Mouse (Mus musculus) embryo, embryonic 11.5 days (tissue): ENCODE measurements at regions not wholly inside any gene's neighbourhood (a gene's known extent, or its start where the extent isn't known, plus 50 kb on each side); places are given as distances from the start of the nearest gene placed in this dataset.

ENCODE experiments used
- DNase-seq: peaks from one replicate; pipeline ENCODE4 v3.0.0-alpha.2; 2012; ENCODE audit warnings: low read depth, low spot score

DNA sequence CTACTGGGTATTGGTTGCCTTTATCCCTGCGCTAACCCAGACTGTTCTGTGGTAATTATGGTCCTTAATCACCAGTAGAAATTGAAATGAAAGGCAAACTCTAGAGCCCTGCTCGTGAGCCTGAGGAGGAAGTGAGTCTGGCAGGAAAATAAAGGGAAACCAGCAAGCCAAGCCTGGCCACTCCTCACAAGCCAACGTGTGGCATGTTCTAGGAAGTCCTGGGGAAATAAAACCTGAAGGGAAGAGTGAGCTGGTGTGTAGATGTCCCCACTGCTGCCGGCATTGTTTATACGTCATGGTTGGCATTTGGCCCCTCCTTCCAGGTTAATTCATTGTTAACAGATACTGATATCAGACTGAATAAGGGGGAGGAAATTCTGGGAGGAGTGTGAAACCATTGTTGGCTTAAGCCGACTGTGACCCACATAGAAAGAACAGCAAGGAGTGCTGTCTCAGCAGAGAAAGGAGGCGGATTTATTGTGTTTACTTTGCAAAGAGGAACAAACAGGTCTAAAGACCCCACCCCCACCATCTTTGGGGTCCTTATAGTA lies 206.6 kb upstream of the Id2 start:
- DNase-seq, result no peak

DNA sequence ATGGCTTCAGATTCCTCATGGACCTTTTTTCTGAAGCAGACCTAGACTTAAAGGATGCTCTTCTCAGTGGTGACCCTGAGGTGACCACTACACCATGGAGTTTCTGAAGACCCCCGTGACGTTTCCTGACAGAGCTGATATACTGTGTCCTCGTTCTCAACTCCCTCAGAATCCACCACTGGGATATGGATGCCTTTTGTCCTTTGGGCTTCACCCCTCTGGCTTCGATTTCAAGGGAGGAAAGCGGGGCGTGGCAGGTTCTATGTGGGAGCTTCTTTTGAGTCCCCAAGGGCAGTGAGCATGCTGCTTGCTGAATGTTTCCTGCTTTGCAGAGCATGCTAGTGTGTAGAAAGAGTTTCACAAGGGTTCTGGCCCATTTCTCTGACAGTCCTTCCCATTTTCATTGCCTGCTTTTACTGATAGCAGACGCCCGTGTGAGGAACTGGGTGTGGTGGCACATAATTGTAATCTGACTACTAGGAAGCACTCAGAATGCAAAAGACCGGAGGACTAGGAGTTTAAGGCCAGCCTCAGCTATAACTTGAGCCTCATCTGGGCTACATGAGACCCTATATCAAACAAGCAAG lies 204.0 kb upstream of the Id2 start:
- no peak for DNase-seq

DNA sequence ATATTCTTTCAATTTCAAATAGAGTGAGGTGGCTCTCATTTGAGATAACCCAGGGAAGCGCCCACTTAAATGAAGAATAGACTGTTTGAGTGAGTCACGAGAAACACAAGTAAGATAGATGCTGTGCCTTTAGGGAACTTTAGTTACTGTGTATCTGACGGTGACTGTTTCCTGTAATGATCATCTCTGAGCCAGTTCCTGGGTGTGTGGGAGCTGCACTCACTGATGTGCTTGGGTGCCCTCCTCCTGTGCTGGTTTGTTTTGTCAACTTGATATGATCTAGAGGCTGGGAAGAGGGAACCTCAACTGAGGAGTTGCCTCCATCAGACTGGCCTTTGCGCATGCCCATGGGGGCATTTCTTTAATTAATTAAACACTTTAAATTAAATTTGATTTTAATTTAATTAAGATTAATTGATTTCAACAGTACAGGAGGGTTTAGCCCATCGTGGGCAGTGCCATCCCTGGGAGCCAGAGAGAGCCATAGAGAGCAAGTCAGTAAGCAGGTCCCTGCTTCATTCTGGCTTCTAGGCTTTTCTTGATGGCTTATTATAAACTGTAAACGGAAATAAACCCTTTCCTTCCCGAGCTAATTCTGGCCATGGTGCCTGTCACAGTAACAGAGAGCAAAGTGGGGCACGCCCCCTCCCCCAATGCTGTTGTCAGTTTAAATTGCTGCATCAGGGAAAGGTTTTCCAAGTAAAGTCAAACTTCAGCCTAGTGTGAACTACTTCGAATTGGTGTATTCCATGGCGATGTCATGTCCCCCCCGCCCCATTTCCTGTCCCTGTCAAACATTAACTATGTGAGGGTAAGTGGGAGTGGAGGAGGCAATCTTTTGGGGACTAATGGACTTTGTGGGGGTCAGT lies 202.9 kb upstream of the Id2 start:
- no peak for DNase-seq

DNA sequence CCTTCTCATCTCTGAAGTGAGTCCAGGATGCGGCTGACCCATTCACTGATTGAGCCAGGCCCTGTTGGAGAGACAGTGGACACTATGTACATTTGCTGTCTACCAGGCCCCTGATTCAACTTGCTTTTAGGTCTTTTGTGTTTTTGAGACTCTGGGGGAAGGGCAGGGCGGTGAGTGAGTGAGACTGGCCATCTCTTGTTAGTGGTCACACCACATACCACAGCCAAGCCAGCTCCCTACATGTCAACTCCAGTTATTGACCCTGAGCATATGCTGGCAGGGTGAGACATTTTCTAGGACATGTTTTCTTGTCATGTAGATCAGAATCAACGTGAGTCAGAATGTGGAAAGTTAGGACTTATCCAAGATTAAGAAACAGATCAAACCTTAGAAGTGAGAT lies 201.8 kb upstream of the Id2 start:
- DNase-seq, result no peak

DNA sequence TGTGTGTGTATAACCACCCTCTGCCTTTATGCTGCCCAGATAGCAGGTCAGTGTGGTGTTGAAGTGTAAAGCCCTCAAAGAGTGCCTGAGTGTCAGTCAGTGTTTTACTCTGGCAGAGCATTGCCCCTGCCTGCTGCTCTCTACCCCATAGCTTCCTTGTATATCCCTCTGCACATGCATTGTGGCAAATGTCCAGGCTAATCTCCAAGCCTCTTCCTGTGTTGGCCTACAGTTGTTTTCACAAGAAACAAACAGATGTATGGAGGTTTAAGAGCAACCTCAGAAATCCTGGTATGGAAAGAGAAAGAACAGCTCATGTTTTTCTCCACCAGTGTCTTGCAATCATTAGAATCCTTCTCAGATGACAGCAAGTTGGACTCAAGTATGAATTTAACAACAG lies 201.0 kb upstream of the Id2 start:
- DNase-seq, result no peak

DNA sequence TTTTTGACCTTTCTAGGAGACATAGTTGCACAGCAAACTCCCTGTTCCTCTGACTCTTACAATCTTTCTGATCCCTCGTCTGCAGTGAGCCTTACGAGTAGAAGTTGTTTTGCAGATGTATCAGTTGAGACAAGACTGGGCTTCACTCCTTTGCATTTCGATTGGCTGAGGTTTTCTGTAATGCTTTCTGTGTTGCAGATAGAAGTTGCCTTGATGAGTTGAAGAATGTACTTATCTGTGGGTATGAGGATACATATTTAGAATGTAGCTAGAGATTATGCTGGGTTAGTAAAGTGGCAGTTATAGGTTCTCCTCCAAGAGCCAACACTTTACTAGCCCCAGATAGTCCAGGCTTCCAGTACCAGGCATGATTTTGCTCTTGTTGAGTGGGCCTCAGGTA lies 199.7 kb upstream of the Id2 start:
- no peak for DNase-seq

DNA sequence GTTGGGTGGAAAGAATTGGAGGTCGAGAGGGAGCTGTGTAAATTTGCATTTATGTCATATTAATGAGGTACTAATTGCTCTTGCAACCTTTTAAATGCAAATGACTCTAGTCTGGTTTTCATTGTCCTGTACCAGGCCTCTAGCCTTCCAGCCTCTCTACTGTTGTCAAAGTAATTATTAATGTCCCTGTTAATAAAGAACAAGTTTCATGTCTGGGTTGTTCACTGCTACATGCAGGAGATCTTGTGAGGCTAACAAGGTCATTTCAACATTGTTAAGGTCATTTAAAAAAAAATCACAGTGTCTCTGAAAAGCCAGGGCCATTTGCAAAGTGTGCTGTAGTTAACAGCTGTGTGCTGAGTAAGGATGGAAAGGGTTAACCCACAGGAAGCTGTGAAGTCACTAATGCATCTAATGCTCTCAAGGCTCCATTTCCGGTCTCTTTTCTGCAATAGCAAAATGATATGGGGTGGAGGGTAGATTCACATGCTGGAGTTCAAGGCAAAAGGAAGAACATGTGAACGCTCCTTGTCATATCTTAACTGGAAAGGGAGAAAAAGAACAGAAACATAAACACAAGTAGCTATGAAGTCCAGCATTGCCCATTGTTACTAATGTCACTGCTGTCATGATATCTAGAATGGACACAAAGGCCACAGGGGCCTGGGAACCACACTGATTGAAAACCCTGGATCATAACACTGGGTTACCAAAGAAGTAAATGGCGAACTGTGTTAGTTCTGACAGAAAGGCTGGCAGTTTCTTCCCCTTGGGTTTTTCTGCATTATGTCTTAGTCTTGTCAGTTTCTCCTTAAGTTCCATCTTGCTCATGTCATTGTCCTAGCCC lies 197.5 kb upstream of the Id2 start:
- DNase-seq, result no peak

DNA sequence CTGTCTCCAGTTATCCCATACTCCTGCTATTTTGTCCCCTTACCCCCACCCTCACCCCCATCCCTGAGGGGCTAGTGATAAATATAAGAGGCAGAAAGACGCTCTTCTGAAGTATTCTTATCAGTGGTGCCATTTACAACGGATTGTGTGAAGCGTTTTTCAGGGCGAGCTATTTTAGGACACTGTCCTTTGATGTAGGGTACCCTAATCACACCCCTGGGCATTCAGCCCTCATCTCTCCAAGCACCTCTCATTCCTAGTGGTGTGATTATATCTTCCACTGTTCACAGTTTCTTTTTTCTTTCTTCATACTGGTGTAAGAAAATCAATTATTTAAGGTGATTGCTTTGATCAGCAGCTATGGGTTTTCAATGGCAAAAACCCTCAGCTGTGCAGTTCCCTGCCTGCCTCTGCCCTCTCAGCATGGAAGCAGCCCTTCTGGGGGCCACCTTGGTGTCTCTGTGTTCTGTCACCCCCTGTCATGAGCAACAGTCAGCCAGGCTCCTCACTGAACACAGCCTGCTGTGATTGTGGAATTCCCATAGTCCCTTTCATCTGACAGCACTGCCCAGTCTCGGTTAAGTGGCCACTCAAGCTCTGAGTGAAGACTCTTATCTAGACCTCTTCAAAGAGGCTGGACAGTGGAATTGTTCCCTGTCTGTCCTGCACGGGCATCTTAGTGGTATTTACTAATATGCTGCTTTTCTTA lies 196.7 kb upstream of the Id2 start:
- DNase-seq, result no peak

DNA sequence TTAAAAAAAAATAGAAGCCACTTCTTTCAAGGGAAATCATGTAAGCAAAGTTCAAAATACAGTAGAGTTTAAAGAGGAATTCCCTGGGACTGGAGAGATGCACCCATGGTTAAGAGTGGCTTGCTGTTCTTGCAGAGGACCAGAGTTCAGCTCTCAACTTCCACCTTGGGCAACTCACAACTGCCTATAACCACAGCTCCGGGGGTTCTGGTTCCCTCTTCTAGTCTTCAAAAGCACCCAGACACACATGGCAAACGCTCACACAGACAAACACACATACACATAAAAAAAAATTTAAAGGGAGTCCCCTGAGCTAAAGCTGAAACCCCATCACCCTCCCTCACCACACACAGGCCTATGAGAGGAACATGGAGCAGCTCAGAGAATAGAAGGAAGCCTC lies 192.4 kb upstream of the Id2 start:
- no peak for DNase-seq

DNA sequence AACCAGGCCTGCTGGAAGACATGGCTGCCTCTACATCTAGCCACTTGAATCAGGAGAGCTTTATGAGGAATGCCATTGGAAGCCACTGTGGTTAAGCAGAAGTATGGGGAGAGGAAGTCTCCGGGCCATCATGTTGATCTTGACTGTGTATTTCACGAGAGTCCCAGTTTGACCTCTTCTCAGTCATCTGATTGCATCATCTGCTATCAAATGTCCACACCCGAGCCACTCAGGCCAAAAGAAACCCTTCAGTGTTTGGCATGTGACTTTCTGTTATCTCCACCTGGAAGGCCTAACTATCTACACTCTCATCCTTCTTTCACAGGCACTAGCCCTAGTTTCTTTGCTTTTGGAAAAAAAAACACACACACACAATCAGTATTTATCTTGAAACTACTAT lies 186.9 kb upstream of the Id2 start:
- no peak for DNase-seq

DNA sequence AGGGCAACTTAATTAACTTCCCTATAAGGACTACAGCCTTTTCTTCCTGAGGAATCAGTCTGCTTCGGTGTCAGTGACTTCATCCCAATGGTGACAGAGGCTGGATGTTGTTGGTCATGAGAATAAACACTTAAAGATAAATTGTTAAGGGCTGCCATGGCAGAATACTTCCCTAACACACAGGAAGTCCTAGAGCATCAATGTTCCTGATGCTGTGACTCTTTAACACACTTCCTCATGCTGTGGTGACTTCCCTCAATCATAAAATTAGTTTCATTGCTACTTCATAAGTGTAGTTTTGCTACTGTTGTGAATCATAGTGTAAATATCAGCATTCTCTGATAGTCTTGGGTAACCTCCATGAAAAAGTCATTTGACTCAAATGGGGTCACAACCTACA lies 184.5 kb upstream of the Id2 start:
- DNase-seq, result no peak

DNA sequence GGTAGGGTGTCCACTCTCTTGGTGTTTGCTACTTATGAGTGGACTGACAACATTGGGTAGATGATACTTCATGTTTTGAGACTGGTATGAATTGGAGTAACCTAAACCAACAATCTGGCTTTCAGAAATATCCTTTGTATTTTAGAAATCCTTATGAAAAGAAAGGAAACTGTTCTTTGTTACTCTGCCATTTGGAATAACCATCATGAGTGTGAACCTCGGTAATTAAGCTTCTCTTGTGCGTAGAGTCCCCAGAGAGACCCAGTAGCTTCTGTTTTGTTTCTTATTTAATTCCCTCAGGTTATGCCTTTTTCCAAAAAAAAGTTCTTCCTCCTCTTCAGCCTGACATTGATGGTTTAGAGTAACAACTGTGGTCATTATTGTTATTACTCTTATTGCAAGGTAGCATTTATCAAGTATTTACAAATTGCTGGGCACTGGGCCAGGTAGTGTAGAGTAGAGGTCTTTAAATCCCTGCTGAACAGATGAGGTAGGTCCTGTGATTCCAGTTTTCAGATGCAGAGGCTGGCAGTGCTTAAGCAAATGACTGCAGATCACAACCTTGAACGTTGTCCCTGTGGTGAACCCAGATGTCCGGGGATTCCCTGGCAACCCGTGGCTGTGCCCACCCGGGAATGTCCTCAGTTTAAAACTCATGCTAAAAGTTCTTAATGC lies 176.8 kb upstream of the Id2 start:
- no peak for DNase-seq

DNA sequence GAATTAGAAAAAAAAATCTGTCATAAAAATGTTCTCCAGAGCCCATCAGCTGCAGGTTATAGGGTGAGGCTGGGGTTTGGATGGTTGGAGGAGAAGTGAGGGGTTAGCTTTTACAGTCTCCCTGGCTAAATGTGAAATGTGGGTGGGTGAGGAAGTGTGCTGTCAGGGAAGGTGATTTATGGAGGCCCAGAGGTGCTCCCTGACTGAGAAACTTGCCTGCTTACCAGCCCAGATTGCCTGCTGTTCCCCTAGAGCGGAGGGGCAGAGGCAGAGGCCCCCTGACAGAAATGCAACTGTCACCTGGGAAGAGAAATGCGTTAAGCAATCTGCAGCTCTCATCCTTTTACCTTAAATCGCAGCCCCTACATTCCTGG lies 175.8 kb upstream of the Id2 start:
- no peak for DNase-seq

DNA sequence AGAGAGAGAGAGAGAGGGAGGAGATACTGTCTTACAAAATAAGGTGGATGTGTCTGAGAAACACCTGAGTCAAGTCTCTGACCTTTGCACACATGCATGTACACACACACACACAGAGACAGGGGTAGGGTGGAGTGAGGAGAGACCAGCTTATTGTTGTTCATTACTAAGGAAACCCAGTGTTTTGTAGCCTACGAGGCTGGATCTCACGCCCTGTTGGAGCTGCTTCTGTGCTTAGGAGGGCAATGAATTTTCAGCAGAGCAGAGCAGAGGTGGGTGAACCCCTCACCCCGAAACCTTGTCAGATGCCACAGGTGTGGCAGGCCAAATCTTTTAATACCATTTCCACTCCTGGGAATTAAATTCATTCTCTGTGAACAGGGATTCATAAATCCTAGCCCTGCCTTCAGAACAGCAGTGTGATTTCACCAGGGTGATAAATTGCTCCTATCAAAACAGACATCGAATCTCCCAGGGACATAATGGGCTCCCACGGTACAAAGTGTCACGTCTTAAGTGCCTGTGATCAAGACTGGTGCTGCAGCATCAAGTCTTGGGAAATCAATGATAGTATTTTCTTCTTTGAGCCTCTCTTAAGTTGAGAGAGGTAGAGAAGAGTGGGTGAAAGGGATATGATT lies 175.3 kb upstream of the Id2 start:
- no peak for DNase-seq

DNA sequence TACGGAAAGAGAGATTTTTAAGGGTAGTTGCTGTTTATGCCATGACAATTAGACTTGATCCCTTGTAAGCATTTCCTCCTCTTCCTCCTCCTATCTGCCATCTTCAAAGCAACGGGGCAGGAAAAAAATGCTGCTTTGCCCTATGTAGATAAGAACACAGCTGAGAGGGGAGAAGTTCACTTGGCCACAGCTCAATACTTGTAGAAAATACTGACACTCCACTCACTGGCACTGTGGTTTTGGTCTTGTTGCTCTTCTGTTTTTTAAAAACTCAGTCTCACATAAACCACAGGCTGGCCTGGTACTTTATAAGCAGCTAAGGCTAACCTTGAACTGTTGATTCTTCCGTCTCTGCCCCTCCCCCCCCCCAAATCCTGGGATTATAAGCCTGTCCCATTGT lies 172.9 kb upstream of the Id2 start:
- DNase-seq, result no peak

DNA sequence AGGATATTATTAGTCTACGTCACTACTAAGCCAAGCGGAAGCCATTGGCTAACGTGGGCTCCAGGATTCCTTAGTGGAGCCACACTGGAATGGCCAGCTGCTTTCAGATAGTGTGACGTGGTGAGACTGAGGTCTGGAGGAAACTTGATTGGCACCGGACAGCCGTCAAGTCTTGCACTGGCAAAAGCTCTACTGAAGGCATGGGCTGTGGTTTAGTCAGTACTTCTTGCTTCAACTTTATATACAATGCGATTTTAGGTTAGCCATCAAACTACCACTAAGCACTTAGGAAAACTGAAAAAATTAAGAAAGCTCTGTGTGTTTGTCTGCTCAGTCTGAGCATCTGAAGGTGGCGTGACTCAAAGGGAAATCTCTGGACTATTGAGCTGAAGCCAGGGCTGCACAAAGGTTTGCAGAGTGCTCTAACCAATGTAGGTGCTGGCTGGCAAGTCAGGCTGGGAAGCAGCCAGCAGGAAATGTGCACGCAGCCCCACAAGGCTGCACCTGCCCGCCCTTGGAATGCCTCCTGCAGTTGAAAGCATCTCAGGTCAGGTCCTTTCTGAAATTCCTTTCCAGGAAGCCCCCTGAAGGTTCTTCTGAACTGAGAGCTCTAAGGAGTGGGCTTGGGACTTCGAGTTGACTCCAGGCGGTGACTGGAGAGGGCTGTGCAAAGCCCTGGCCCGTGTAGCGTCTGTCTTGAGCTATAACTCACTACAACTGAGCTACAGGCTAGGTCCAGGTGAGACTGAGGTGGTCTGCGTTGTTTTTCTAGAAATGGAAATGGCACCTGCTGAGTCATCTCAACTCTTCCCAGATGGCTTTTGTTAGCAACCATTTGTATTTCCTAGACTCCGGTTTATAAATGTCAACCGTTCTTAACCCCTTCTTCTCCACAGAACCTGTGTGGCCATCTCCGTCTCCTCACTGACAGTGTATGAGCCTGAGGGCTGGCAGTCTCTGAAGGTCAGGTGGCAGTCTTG lies 172.2 kb upstream of the Id2 start:
- DNase-seq, result no peak

DNA sequence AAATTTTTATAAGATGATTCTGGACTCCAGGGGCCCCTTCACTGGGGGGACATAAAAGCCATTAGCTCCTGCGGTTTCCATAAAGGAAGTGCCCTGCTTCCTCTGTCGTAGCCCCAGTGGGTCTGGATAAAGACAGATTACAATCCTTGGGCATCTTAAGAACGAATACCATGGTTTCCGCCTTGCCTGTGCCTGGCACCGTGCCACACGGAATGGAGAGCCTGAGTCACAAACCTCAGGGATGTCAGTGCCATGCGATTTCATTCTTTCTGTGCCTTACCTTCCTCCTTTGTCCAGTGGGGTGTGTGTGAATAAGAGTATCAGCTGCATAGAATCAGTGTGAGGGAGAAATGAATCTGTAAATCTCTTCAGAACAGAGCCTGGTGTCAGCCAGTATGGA lies 171.4 kb upstream of the Id2 start:
- DNase-seq, result no peak

DNA sequence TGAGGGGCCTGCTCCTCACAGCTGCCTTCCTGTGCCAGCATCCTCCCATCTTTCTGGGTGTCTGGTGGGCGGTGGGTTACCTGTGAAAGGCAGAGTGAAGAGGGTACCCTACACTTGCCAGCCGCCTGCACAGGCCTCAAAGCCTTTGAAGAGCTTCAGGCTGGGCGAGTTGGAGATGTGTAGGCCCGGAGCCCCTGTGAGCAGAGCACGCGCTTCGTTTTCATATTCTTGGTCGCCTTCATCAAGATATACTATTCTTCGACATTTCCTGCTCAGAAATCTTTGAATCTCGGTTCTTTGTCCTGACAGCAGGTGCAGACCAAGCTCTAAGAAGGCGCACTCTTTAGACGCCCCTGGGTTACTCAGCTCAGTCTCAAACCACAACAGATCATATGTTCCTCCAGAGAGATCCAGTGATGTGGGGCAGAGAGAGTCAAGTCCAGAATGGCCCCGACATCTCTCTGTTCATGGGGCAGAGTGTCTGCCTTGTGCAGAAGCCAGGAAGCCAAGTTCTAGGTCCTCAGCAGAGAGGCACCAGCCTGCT lies 170.7 kb upstream of the Id2 start:
- no peak for DNase-seq
